Mouse (Mus musculus) kidney, adult 9 months (tissue): ENCODE results near the gene Olfr98.
"Not testable (repeated sequence)": the region's sequence is repeated elsewhere in the genome, so short reads cannot be mapped to it uniquely, and the experiment has no call there.

ENCODE experiments used
- DNase-seq: peaks from one replicate; pipeline ENCODE4 v3.0.0; 2022

Olfr98 gene

GRCm38 (mm10) chr17:37263626-37264025, at the start of gene Olfr98:
Gene Olfr98 (minus strand): TSS chr17:37263749.
- DNase-seq: no peak

GRCm38 (mm10) chr17:37310146-37310699, 46.7 kb upstream of the Olfr98 start:
- no peak for DNase-seq

DNA sequence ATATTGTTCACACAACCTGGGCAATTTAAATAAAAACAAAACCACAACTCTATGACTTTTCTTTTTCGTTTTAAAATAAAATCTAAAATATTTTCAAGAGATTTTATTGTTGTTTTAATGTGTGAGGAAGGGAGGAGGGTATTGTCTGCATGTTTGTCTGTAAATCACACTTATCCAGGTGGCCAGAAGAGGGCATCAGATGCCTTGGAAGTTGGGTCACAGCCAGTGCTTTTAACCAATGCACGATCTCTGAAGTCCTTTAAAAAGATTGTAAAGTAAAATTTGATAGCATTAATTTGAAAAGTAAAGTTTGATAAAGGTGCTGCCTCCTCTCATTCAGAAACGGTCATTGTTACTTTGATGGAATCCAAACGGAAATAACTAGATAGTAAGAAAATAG, 44.9 kb upstream of the Olfr98 start:
- peak; percentile 17 for DNase-seq

GRCm38 (mm10) chr17:37304213-37304612, 40.7 kb upstream of the Olfr98 start, which contains the start of gene Olfr101:
Gene Olfr101 (minus strand): TSS chr17:37304313.
- DNase-seq: no peak

- DNase-seq: no peak
These were observed 19.8 kb upstream of the Olfr98 start, which contains the start of gene Olfr99 for GRCm38 (mm10) chr17:37283360-37283759. Gene Olfr99 (minus strand): TSS chr17:37283460.

DNA sequence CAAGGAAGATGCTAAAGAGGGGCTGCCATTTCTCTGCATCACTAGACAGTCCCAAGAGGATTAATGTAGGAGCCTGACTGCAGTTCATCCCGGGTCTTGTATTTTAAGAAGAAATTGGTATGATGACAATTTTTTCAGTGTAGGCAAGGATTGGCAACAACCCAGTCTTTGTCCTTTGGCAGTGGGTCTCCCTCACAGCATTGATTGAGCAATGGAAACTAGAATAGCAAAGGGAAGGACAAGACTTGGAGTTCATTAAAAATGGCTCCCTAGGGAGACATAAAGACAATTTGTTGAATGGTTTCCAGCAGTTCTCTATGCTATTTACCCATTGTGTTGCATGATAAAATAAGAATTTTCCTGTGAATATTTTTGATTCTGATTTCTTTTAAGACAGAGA, 16.8 kb upstream of the Olfr98 start:
- peak; percentile 11 for DNase-seq

DNA sequence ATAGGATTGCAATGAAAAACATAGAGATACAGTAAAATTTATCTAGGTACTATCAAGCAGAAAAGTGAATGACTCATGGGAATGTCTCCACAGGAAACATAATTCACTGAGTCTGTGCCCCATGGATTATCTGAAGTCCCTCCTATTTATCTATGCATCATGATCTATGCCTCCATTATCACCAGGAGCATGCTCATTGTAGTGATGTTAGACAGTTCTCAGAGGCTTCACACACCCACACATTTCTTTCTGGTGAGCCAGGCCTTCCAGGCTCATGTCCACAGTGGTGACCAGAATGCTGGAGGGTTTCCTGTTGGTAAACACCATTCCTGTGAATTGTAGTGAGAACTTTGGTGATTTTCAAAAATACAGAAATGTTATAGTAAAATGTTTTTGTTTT, 13.0 kb upstream of the Olfr98 start:
- no peak for DNase-seq

GRCm38 (mm10) chr17:37275626-37276248, 12.2 kb upstream of the Olfr98 start:
- DNase-seq: no peak

DNA sequence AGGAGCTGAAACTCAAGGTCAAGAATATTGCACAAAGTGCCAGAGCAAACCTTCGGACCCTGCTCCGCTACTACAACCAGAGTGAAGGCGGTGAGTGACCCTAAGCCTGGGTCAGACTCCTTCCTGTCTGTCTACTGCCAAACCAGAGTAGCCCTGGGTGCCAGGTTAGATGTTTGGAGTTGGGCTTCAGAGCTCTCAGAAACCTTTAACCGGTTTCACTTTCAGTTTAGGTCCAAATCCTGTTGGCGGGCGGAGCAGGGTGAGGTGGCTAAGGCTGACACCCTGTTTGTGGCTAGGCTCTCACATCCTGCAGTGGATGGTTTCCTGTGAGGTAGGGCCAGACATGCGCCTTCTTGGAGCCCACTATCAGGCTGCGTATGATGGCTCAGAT, 7.1 kb upstream of the Olfr98 start:
- DNase-seq: peak; percentile 72

- peak; percentile 96 for DNase-seq
These were observed 6.6 kb upstream of the Olfr98 start, which contains the start of gene H2-M3 for GRCm38 (mm10) chr17:37270058-37270701. Gene H2-M3 (plus strand): TSS chr17:37270220.

DNA sequence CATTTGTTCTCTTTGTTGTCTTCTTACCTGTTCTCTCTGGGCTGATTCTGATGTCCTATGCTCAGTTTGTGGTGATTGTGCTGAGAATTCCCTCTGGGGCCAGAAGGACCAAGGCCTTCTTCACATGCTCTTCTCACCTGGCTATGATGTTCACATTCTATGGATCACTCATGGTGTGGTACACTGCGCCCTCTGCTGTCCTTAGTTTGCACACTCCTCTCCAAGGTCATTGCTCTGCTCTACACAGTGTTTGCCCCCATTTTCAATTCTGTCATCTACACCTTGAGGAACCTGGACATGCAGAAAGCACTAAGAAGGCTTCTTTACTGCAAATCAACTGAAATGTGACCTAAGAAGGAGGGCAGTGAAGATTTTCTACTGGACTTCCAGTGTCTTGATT, 13.0 kb downstream of the Olfr98 start:
- DNase-seq: peak; percentile 14

DNA sequence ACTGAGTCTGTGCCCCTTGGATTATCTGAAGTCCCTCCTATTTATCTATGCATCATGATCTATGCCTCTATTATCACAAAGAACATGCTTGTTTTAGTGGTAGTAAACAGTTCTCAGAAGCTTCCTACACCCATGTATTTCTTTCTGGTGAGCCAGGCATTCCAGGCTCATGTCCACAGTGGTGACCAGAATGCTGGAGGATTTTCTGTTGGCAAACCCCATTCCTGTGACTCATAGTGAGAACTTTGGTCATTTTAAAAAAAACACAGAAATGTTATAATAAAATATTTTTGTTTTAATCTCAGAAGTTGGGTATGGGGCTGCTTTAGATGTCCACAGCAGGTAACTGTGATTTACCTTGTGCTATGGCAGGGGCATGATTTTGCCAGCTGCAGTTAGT, 14.1 kb downstream of the Olfr98 start:
- DNase-seq: no peak

- peak; percentile 69 for DNase-seq
These were observed 16.8 kb downstream of the Olfr98 start for GRCm38 (mm10) chr17:37246715-37247114.

- no peak for DNase-seq
These were observed 21.4 kb downstream of the Olfr98 start for GRCm38 (mm10) chr17:37242198-37242597.

- DNase-seq: not testable (repeated sequence)
These were observed 26.3 kb downstream of the Olfr98 start, which contains the start of gene Olfr97 for GRCm38 (mm10) chr17:37237230-37237629. Gene Olfr97 (minus strand): TSS chr17:37237330.

GRCm38 (mm10) chr17:37221879-37222278, 41.7 kb downstream of the Olfr98 start:
- DNase-seq: no peak

- DNase-seq: no peak
These were observed 43.7 kb downstream of the Olfr98 start, which contains the start of gene Olfr96 for GRCm38 (mm10) chr17:37219846-37220245. Gene Olfr96 (plus strand): TSS chr17:37220146.

GRCm38 (mm10) chr17:37218486-37218885, 45.1 kb downstream of the Olfr98 start:
- DNase-seq: peak; percentile 24

DNA sequence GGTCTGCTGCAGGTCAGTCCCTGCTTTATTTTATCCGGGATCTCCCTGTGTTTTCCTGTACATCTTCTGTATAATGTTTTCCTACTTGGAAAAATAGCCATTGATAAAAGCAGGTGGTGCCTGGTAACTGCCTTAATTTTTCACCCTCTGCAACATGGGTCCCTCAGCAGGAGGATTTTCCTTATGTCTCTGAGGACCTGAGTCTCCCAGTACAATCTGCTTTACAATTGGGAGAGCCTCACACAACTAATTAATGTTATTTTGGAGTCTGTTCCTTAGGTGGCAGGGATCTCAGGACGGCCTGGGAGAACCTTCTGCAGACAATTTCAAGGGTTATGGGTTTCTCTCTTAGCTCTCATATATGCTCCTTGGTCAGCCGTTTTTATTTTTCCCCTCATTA, 50.5 kb downstream of the Olfr98 start, which contains the start of gene Olfr95:
Gene Olfr95 (minus strand): TSS at position 101 of the 400 bp plus-strand sequence.
- DNase-seq: no peak
